8 mouse cellular contexts compared by ENCODE assay signal in genomic region chr5:93266883-93267704, GRCm38 (mm10). TPM values are rescaled to one million over a fixed set of nuclear protein-coding genes. Genes with fewer than 3 reads are reported as not detected.
DNase-seq lines count a peak whose midpoint lies in the region; ATAC-seq and TF ChIP-seq lines count a peak whose summit lies in the region.

Gene Ccng2, plus strand, starts transcription at chr5:93267257.

- under 1% methylated on average over 54 of the region's 54 CpGs for WGBS in bone marrow, adult 2 months
- WGBS in embryonic facial prominence, embryonic 15.5 days, result under 1% methylated on average over 54 of the region's 54 CpGs
- WGBS in limb, embryonic 14.5 days, result 1% methylated on average over 49 of the region's 54 CpGs
- WGBS in midbrain, postnatal 0 days, result under 1% methylated on average over 49 of the region's 54 CpGs

- H3K36me3 ChIP-seq in embryonic facial prominence, embryonic 15.5 days, result peaks cover 14% of the 10 kb centered on the region
- peaks cover 15% of the 10 kb centered on the region for H3K36me3 ChIP-seq in limb, embryonic 14.5 days (ENCODE audit: control insufficient read depth, insufficient read depth, low read length)
- peaks cover 5% of the 10 kb centered on the region; the same call in 1 of the 2 replicates for H3K36me3 ChIP-seq in midbrain, postnatal 0 days (ENCODE audit: insufficient read depth, low read length)

- H3K9ac ChIP-seq in embryonic facial prominence, embryonic 15.5 days, result peak within 1 kb of the TSS; percentile 95
- peak within 1 kb of the TSS; percentile 96 for H3K9ac ChIP-seq in limb, embryonic 14.5 days (ENCODE audit: low read depth, low read length, severe bottlenecking)
- H3K9ac ChIP-seq in midbrain, postnatal 0 days (replicated peaks; ENCODE audit: low read length, poor library complexity, severe bottlenecking), result peak within 1 kb of the TSS; percentile 93

- peak within 1 kb of the TSS; percentile 56 for H3K4me2 ChIP-seq in embryonic facial prominence, embryonic 15.5 days (replicated peaks)
- peak within 1 kb of the TSS; percentile 65 for H3K4me2 ChIP-seq in limb, embryonic 14.5 days (replicated peaks; ENCODE audit: low read depth, low read length, severe bottlenecking)
- peak within 1 kb of the TSS; percentile 63 for H3K4me2 ChIP-seq in midbrain, postnatal 0 days (ENCODE audit: low read depth, low read length, poor library complexity, severe bottlenecking)

- DNase-seq in 416B (ENCODE audit: low read depth), result peak; percentile 100
- peak; percentile 99 for DNase-seq in heart, adult 8-10 months (ENCODE audit: low spot score)
- peak; percentile 99 for DNase-seq in kidney, adult 9 months
- DNase-seq in limb, embryonic 14.5 days (ENCODE audit: low spot score), result peak; percentile 98
- peak; percentile 99 for DNase-seq in midbrain, postnatal 0 days (ENCODE audit: low spot score)
- peak; percentile 80 to 84 for DNase-seq in spleen, postnatal 14 days (ENCODE audit: low spot score in 2 of 2)

- 0 out of 2 replicates have a peak, but pooled peaks have one; percentile 6 for TF ChIP-seq CTCF in bone marrow, adult 2 months (IDR thresholded peaks at IDR 0.05; ENCODE audit: control insufficient read depth, insufficient read depth, low read length)
- TF ChIP-seq CTCF in midbrain, postnatal 0 days (IDR thresholded peaks at IDR 0.05), result peak; percentile 44

- peak within 1 kb of the TSS; percentile 89 for H3K4me3 ChIP-seq in bone marrow, adult 2 months (replicated peaks; ENCODE audit: control insufficient read depth, low read depth, low read length)
- H3K4me3 ChIP-seq in embryonic facial prominence, embryonic 15.5 days (replicated peaks), result peak within 1 kb of the TSS; percentile 98
- peak within 1 kb of the TSS; percentile 97 for H3K4me3 ChIP-seq in limb, embryonic 14.5 days (replicated peaks; ENCODE audit: low read length)
- peak within 1 kb of the TSS; percentile 97 for H3K4me3 ChIP-seq in midbrain, postnatal 0 days (ENCODE audit: low read depth, low read length)

- ATAC-seq in embryonic facial prominence, embryonic 15.5 days (ENCODE audit: insufficient number of reproducible peaks, low FRiP score, low TSS enrichment, low read depth), result peak; percentile 97
- ATAC-seq in limb, embryonic 14.5 days (ENCODE audit: low FRiP score, low read depth), result peak; percentile 97
- ATAC-seq in midbrain, postnatal 0 days (ENCODE audit: low FRiP score), result peak; percentile 98

- TF ChIP-seq POLR2A in bone marrow, adult 2 months (IDR thresholded peaks at IDR 0.05; ENCODE audit: borderline replicate concordance, control insufficient read depth, low read depth, low read length), result peak; percentile 94; the same call in 1 of the 2 replicates
- peak; percentile 98 for TF ChIP-seq POLR2A in limb, embryonic 14.5 days (IDR thresholded peaks at IDR 0.05; ENCODE audit: borderline replicate concordance, extremely low read depth, insufficient read depth, insufficient read length)

- H3K27me3 ChIP-seq in embryonic facial prominence, embryonic 15.5 days, result no peaks in the 10 kb centered on the region
- H3K27me3 ChIP-seq in limb, embryonic 14.5 days (ENCODE audit: control insufficient read depth, insufficient read depth, low read length), result no peaks in the 10 kb centered on the region
- no peaks in the 10 kb centered on the region for H3K27me3 ChIP-seq in midbrain, postnatal 0 days (ENCODE audit: insufficient read depth, low read length)

- H3K4me1 ChIP-seq in bone marrow, adult 2 months (ENCODE audit: control insufficient read depth, insufficient read depth, low read length), result peaks cover 3% of the 10 kb centered on the region; the same call in 1 of the 2 replicates
- H3K4me1 ChIP-seq in embryonic facial prominence, embryonic 15.5 days, result peaks cover 13% of the 10 kb centered on the region
- peaks cover 14% of the 10 kb centered on the region for H3K4me1 ChIP-seq in limb, embryonic 14.5 days (ENCODE audit: control insufficient read depth, insufficient read depth, low read length)
- peaks cover 3% of the 10 kb centered on the region; the same call in 1 of the 2 replicates for H3K4me1 ChIP-seq in midbrain, postnatal 0 days (ENCODE audit: insufficient read depth, low read length)

- peak within 1 kb of the TSS; percentile 90 for H3K27ac ChIP-seq in bone marrow, adult 2 months (ENCODE audit: control insufficient read depth, insufficient read depth, low read depth, low read length, poor library complexity)
- peak within 1 kb of the TSS; percentile 97 for H3K27ac ChIP-seq in embryonic facial prominence, embryonic 15.5 days (replicated peaks)
- H3K27ac ChIP-seq in limb, embryonic 14.5 days (replicated peaks; ENCODE audit: low read depth, low read length), result peak within 1 kb of the TSS; percentile 95
- peak within 1 kb of the TSS; percentile 92 for H3K27ac ChIP-seq in midbrain, postnatal 0 days (ENCODE audit: low read depth, low read length)

- no peaks in the 10 kb centered on the region for H3K9me3 ChIP-seq in embryonic facial prominence, embryonic 15.5 days (replicated peaks)
- no peaks in the 10 kb centered on the region for H3K9me3 ChIP-seq in limb, embryonic 14.5 days (ENCODE audit: control insufficient read depth, low read length)
- no peaks in the 10 kb centered on the region for H3K9me3 ChIP-seq in midbrain, postnatal 0 days (ENCODE audit: low read length)

RNA-seq across cellular contexts. Expression of gene Ccng2, which starts in this region (rescaled TPM):
- 9.0 and 11.7 TPM in 2 replicates for polyA plus RNA-seq in bone marrow, adult 2 months (2011; ENCODE audit: insufficient read depth, insufficient read length, low replicate concordance, missing spikeins)
- 65.5 and 69.5 TPM in 2 replicates for polyA plus RNA-seq in embryonic facial prominence, embryonic 15.5 days (2015; fragmentation: Nextera tagmentation; extraction: Ambion mirVana)
- total RNA-seq in heart, adult 8-10 months (2022), result 10 to 100 TPM; 10.4 to 12.9 (median 11.6) TPM
- 44.9 and 48.2 TPM in 2 replicates for polyA plus RNA-seq in limb, embryonic 14.5 days (2012; rRNA removed)
- 60.4 and 69.0 TPM in 2 replicates for polyA plus RNA-seq in limb, embryonic 14.5 days (2014; fragmentation: Nextera tagmentation; extraction: Ambion mirVana)
- total RNA-seq in midbrain, postnatal 0 days (2014; rRNA removed), result 38.2 and 57.8 TPM in 2 replicates
- 23.5 and 23.9 TPM in 2 replicates for polyA plus RNA-seq in midbrain, postnatal 0 days (2015; fragmentation: Nextera tagmentation; extraction: Ambion mirVana)

Comparison
In these comparisons a context has a peak if more than half of its experiments do, and no peak if none do; other contexts are left out.
1. Peak in every context shown above with its lines: DNase-seq, ATAC-seq, H3K4me3 ChIP-seq and H3K27ac ChIP-seq.